Mouse (Mus musculus): ENCODE measurements around the gene Tpk1.

- TF ChIP-seq CTCF (IDR thresholded peaks at IDR 0.05; ENCODE audit: borderline replicate concordance, extremely low read depth, insufficient read depth, insufficient read length): no peak
- TF ChIP-seq POLR2A (IDR thresholded peaks at IDR 0.05; ENCODE audit: borderline replicate concordance, extremely low read depth, insufficient read depth, insufficient read length, poor library complexity, severe bottlenecking): no peak
Measured at GRCm38 (mm10) chr6:43478810-43479209, 187.3 kb downstream of the Tpk1 start.

Measured in brain, embryonic 14.5 days (tissue).